In genomic region chr4:25798412-25798811, GRCm38 (mm10) we compare ENCODE assay signal across 11 mouse cellular contexts. TPM values are rescaled to one million over a fixed set of nuclear protein-coding genes. Genes with fewer than 3 reads are reported as not detected.
DNase-seq lines count a peak whose midpoint lies in the region; ATAC-seq and TF ChIP-seq lines count a peak whose summit lies in the region.
"Had no signal": no experiment of that assay in that cellular context is flagged by ENCODE, and none has a peak within 500 bp of the region (broad histone marks: within the 10 kb centered on the region; RNA-seq: fewer than 3 reads in every experiment).

No protein-coding gene starts in this region.

- H3K27me3 ChIP-seq in kidney, adult 2 months (replicated peaks; ENCODE audit: control insufficient read depth, insufficient read depth, low read length), result no peaks in the 10 kb centered on the region
- no peaks in the 10 kb centered on the region for H3K27me3 ChIP-seq in forebrain, embryonic 14.5 days (replicated peaks; ENCODE audit: control insufficient read depth, insufficient read depth, low read length)
- H3K27me3 ChIP-seq in midbrain, embryonic 15.5 days (replicated peaks), result no peaks in the 10 kb centered on the region

- no peak for DNase-seq in kidney, adult 2 months
- no peak for DNase-seq in kidney, adult 11 months
- peak; percentile 48 for DNase-seq in brain, embryonic 14.5 days (ENCODE audit: low read depth)
- no peak for DNase-seq in forebrain, embryonic 14.5 days (ENCODE audit: low spot score)
- DNase-seq in layer of hippocampus, adult 8-10 months (ENCODE audit: low spot score in 2 of 2), result no peak
- DNase-seq in urinary bladder, postnatal 14 days (ENCODE audit: low spot score), result no peak
- DNase-seq: adrenal gland, postnatal 14 days; thymus, adult 2 months had no signal

- no peak for ATAC-seq in forebrain, embryonic 14.5 days
- no peak for ATAC-seq in midbrain, embryonic 15.5 days (replicated peaks)
- ATAC-seq in erythroid progenitor cell, adult 5-6 weeks (replicated peaks; ENCODE audit: low FRiP score, poor library complexity, severe bottlenecking), result no peak

- peak overlapping the region; percentile 69 for H3K4me2 ChIP-seq in forebrain, embryonic 14.5 days (ENCODE audit: low read length)
- H3K4me2 ChIP-seq in midbrain, embryonic 15.5 days, result peak overlapping the region; percentile 54

- peaks cover 7% of the 10 kb centered on the region; the same call in 1 of the 2 replicates for H3K4me1 ChIP-seq in kidney, adult 2 months (ENCODE audit: control insufficient read depth, insufficient read depth, low read length)
- H3K4me1 ChIP-seq in forebrain, embryonic 14.5 days (ENCODE audit: control insufficient read depth, insufficient read depth, low read length), result peaks cover 10% of the 10 kb centered on the region; the same call in 1 of the 2 replicates
- peaks cover 8% of the 10 kb centered on the region for H3K4me1 ChIP-seq in midbrain, embryonic 15.5 days

- peak overlapping the region; percentile 94 for H3K27ac ChIP-seq in kidney, adult 2 months (ENCODE audit: insufficient read depth, low read depth, low read length)
- H3K27ac ChIP-seq in forebrain, embryonic 14.5 days (ENCODE audit: low read depth, low read length), result no peak overlapping the region
- no peak overlapping the region for H3K27ac ChIP-seq in midbrain, embryonic 15.5 days
- H3K27ac ChIP-seq: macrophage had no signal

- TF ChIP-seq CTCF in kidney, adult 2 months (conservative IDR thresholded peaks at IDR 0.05; ENCODE audit: insufficient read depth, insufficient read length, low read depth, low read length), result no peak
- no peak for TF ChIP-seq CTCF in brain, embryonic 14.5 days (IDR thresholded peaks at IDR 0.05; ENCODE audit: borderline replicate concordance, extremely low read depth, insufficient read depth, insufficient read length)

- 6% methylated on average over 10 of the region's 10 CpGs for WGBS in kidney, adult 2 months
- 5% methylated on average over 10 of the region's 10 CpGs for WGBS in forebrain, embryonic 14.5 days
- WGBS in midbrain, embryonic 15.5 days, result 7% methylated on average over 10 of the region's 10 CpGs

- no peaks in the 10 kb centered on the region; the same call in 1 of the 2 replicates for H3K36me3 ChIP-seq in kidney, adult 2 months (ENCODE audit: control insufficient read depth, insufficient read depth, low read length)
- H3K36me3 ChIP-seq in forebrain, embryonic 14.5 days (ENCODE audit: control insufficient read depth, insufficient read depth, low read length), result no peaks in the 10 kb centered on the region
- H3K36me3 ChIP-seq in midbrain, embryonic 15.5 days (replicated peaks), result no peaks in the 10 kb centered on the region

- TF ChIP-seq POLR2A in kidney, adult 2 months (IDR thresholded peaks at IDR 0.05; ENCODE audit: low read depth, low read length), result no peak
- TF ChIP-seq POLR2A in brain, embryonic 14.5 days (IDR thresholded peaks at IDR 0.05; ENCODE audit: borderline replicate concordance, extremely low read depth, insufficient read depth, insufficient read length, poor library complexity, severe bottlenecking), result no peak

- peak overlapping the region; percentile 73 for H3K4me3 ChIP-seq in kidney, adult 2 months (ENCODE audit: insufficient read depth, low read depth, low read length)
- peak overlapping the region; percentile 74 for H3K4me3 ChIP-seq in forebrain, embryonic 14.5 days (ENCODE audit: low read depth, low read length)
- peak overlapping the region; percentile 59 for H3K4me3 ChIP-seq in midbrain, embryonic 15.5 days

- peak overlapping the region; percentile 92 for H3K9ac ChIP-seq in forebrain, embryonic 14.5 days (ENCODE audit: low read length)
- peak overlapping the region; percentile 75 for H3K9ac ChIP-seq in midbrain, embryonic 15.5 days

- H3K9me3 ChIP-seq in forebrain, embryonic 14.5 days (replicated peaks; ENCODE audit: control insufficient read depth, low read length), result no peaks in the 10 kb centered on the region
- H3K9me3 ChIP-seq in midbrain, embryonic 15.5 days, result no peaks in the 10 kb centered on the region

RNA-seq across cellular contexts. Expression of gene Fut9, which starts 1.6 kb away (rescaled TPM):
- 31.1 and 35.3 TPM in 2 replicates for polyA plus RNA-seq in kidney, adult 2 months (2012; rRNA removed)
- 6.8 and 7.6 TPM in 2 replicates for polyA plus RNA-seq in brain, embryonic 14.5 days (2012; rRNA removed)
- 10.6 and 17.3 TPM in 2 replicates for polyA plus RNA-seq in forebrain, embryonic 14.5 days (2014; fragmentation: Nextera tagmentation; extraction: Ambion mirVana)
- 12.4 and 14.3 TPM in 2 replicates for polyA plus RNA-seq in midbrain, embryonic 15.5 days (2015; fragmentation: Nextera tagmentation; extraction: Ambion mirVana)
- total RNA-seq in erythroid progenitor cell, adult 5-6 weeks (2015; ENCODE audit: low replicate concordance), result not detected in 2 replicates
- not detected in 2 replicates for total RNA-seq in erythroid progenitor cell, adult 5-6 weeks (2017; ENCODE audit: low replicate concordance)
- total RNA-seq in layer of hippocampus, adult 8-10 months (2022), result 10 to 100 TPM; 45.8 to 58.9 (median 51.9) TPM
- polyA plus RNA-seq: macrophage had no signal
